ENCODE assay signal across 15 mouse cellular contexts in genomic region chr13:28665150-28665549, GRCm38 (mm10).
DNase-seq lines count a peak whose midpoint lies in the region; ATAC-seq and TF ChIP-seq lines count a peak whose summit lies in the region.
"Had no signal": no experiment of that assay in that cellular context is flagged by ENCODE, and none has a peak within 500 bp of the region (broad histone marks: within the 10 kb centered on the region; RNA-seq: fewer than 3 reads in every experiment).

No protein-coding gene starts in this region.

- H3K4me3 ChIP-seq in intestine, embryonic 14.5 days (ENCODE audit: low read depth, low read length) = no peak overlapping the region
- no peak overlapping the region for H3K4me3 ChIP-seq in intestine, postnatal 0 days (ENCODE audit: low read depth, low read length)
- no peak overlapping the region for H3K4me3 ChIP-seq in forebrain, embryonic 15.5 days
- H3K4me3 ChIP-seq in limb, embryonic 12.5 days (replicated peaks) = no peak overlapping the region
- H3K4me3 ChIP-seq: embryonic facial prominence, embryonic 15.5 days; heart, embryonic 15.5 days; limb, embryonic 15.5 days had no signal

- TF ChIP-seq CTCF in intestine, postnatal 0 days (IDR thresholded peaks at IDR 0.05; ENCODE audit: low read depth) = no peak
- no peak for TF ChIP-seq CTCF in brain, embryonic 14.5 days (IDR thresholded peaks at IDR 0.05; ENCODE audit: borderline replicate concordance, extremely low read depth, insufficient read depth, insufficient read length)

- ATAC-seq in intestine, embryonic 14.5 days (replicated peaks; ENCODE audit: low FRiP score, low TSS enrichment, low read depth) = no peak
- no peak for ATAC-seq in intestine, postnatal 0 days
- no peak for ATAC-seq in forebrain, embryonic 15.5 days (replicated peaks)
- no peak for ATAC-seq in limb, embryonic 12.5 days (ENCODE audit: insufficient number of reproducible peaks, insufficient read depth, low FRiP score, low TSS enrichment, low read depth)
- ATAC-seq: intestine, embryonic 16.5 days had no signal

- no peak overlapping the region for H3K9ac ChIP-seq in intestine, embryonic 14.5 days (ENCODE audit: low read length)
- H3K9ac ChIP-seq in intestine, postnatal 0 days (ENCODE audit: low read depth, low read length) = no peak overlapping the region
- H3K9ac ChIP-seq in forebrain, embryonic 15.5 days (replicated peaks) = no peak overlapping the region
- no peak overlapping the region for H3K9ac ChIP-seq in limb, embryonic 12.5 days (replicated peaks)
- H3K9ac ChIP-seq: embryonic facial prominence, embryonic 15.5 days; heart, embryonic 15.5 days; limb, embryonic 15.5 days had no signal

- H3K4me1 ChIP-seq in intestine, embryonic 14.5 days (replicated peaks; ENCODE audit: control insufficient read depth, insufficient read depth, low read length) = peaks cover 44% of the 10 kb centered on the region
- H3K4me1 ChIP-seq in intestine, postnatal 0 days (replicated peaks; ENCODE audit: control insufficient read depth, insufficient read depth, low read length) = no peaks in the 10 kb centered on the region
- peaks cover 29% of the 10 kb centered on the region for H3K4me1 ChIP-seq in forebrain, embryonic 15.5 days
- peaks cover 33% of the 10 kb centered on the region for H3K4me1 ChIP-seq in limb, embryonic 12.5 days (replicated peaks)

- H3K36me3 ChIP-seq in intestine, embryonic 14.5 days (ENCODE audit: control insufficient read depth, insufficient read depth, low read length) = no peaks in the 10 kb centered on the region
- no peaks in the 10 kb centered on the region for H3K36me3 ChIP-seq in intestine, postnatal 0 days (ENCODE audit: control insufficient read depth, insufficient read depth)
- H3K36me3 ChIP-seq in forebrain, embryonic 15.5 days = no peaks in the 10 kb centered on the region
- H3K36me3 ChIP-seq in limb, embryonic 12.5 days = peaks cover 7% of the 10 kb centered on the region; the same call in 1 of the 2 replicates
- H3K36me3 ChIP-seq: embryonic facial prominence, embryonic 15.5 days; heart, embryonic 15.5 days; limb, embryonic 15.5 days had no signal

- no peaks in the 10 kb centered on the region for H3K27me3 ChIP-seq in intestine, embryonic 14.5 days (replicated peaks; ENCODE audit: control insufficient read depth, insufficient read depth, low read length)
- no peaks in the 10 kb centered on the region for H3K27me3 ChIP-seq in intestine, postnatal 0 days (replicated peaks; ENCODE audit: control insufficient read depth, insufficient read depth, low read length)
- no peaks in the 10 kb centered on the region for H3K27me3 ChIP-seq in forebrain, embryonic 15.5 days
- H3K27me3 ChIP-seq in limb, embryonic 12.5 days = no peaks in the 10 kb centered on the region
- H3K27me3 ChIP-seq: embryonic facial prominence, embryonic 15.5 days; heart, embryonic 15.5 days; limb, embryonic 15.5 days had no signal

- H3K9me3 ChIP-seq in intestine, embryonic 14.5 days (ENCODE audit: control insufficient read depth, low read length) = no peaks in the 10 kb centered on the region
- no peaks in the 10 kb centered on the region for H3K9me3 ChIP-seq in intestine, postnatal 0 days (ENCODE audit: control insufficient read depth)
- H3K9me3 ChIP-seq in forebrain, embryonic 15.5 days = no peaks in the 10 kb centered on the region
- no peaks in the 10 kb centered on the region for H3K9me3 ChIP-seq in limb, embryonic 12.5 days
- H3K9me3 ChIP-seq: embryonic facial prominence, embryonic 15.5 days; heart, embryonic 15.5 days; limb, embryonic 15.5 days had no signal

- no peak for TF ChIP-seq POLR2A in brain, embryonic 14.5 days (IDR thresholded peaks at IDR 0.05; ENCODE audit: borderline replicate concordance, extremely low read depth, insufficient read depth, insufficient read length, poor library complexity, severe bottlenecking)

- no peak for DNase-seq in intestine, embryonic 14.5 days (ENCODE audit: low spot score)
- peak; percentile 66 for DNase-seq in brain, embryonic 14.5 days (ENCODE audit: low read depth)
- DNase-seq in adrenal gland, postnatal 25 days = no peak
- no peak for DNase-seq in Muller cell, postnatal 12 days (ENCODE audit: inconsistent ontology term)
- DNase-seq in gastrocnemius, adult 18-20 months (ENCODE audit: low spot score) = no peak
- DNase-seq: gastrocnemius, postnatal 36 days; lung, adult 18-20 months had no signal

- no peak overlapping the region for H3K4me2 ChIP-seq in intestine, embryonic 14.5 days (ENCODE audit: low read length)
- H3K4me2 ChIP-seq in intestine, postnatal 0 days (replicated peaks; ENCODE audit: low read depth) = no peak overlapping the region
- no peak overlapping the region for H3K4me2 ChIP-seq in forebrain, embryonic 15.5 days (replicated peaks)
- no peak overlapping the region for H3K4me2 ChIP-seq in limb, embryonic 12.5 days
- H3K4me2 ChIP-seq: embryonic facial prominence, embryonic 15.5 days; heart, embryonic 15.5 days; limb, embryonic 15.5 days had no signal

- WGBS in intestine, embryonic 14.5 days = 47% methylated on average over 5 of the region's 5 CpGs
- 60% methylated on average over 5 of the region's 5 CpGs for WGBS in intestine, postnatal 0 days
- 24% methylated on average over 5 of the region's 5 CpGs for WGBS in forebrain, embryonic 15.5 days
- 57% methylated on average over 5 of the region's 5 CpGs for WGBS in limb, embryonic 12.5 days

- 0 out of 2 replicates have a peak overlapping the region, but pooled peaks have one; percentile 27 for H3K27ac ChIP-seq in intestine, embryonic 14.5 days (ENCODE audit: low read depth)
- no peak overlapping the region for H3K27ac ChIP-seq in intestine, postnatal 0 days (ENCODE audit: low read depth, low read length)
- peak overlapping the region; percentile 72 for H3K27ac ChIP-seq in forebrain, embryonic 15.5 days (replicated peaks)
- H3K27ac ChIP-seq in limb, embryonic 12.5 days = 0 out of 2 replicates have a peak overlapping the region, but pooled peaks have one; percentile 17
- H3K27ac ChIP-seq: embryonic facial prominence, embryonic 15.5 days; heart, embryonic 15.5 days; limb, embryonic 15.5 days; stomach, postnatal 0 days had no signal
